Mouse (Mus musculus): ENCODE measurements around the gene Tmem220.
A peak's percentile ranks its signal among the peaks of the same experiment; 100 is the strongest.
"Not testable (repeated sequence)": the region's sequence is repeated elsewhere in the genome, so short reads cannot be mapped to it uniquely, and the experiment has no call there.

The Tmem220 gene

DNA sequence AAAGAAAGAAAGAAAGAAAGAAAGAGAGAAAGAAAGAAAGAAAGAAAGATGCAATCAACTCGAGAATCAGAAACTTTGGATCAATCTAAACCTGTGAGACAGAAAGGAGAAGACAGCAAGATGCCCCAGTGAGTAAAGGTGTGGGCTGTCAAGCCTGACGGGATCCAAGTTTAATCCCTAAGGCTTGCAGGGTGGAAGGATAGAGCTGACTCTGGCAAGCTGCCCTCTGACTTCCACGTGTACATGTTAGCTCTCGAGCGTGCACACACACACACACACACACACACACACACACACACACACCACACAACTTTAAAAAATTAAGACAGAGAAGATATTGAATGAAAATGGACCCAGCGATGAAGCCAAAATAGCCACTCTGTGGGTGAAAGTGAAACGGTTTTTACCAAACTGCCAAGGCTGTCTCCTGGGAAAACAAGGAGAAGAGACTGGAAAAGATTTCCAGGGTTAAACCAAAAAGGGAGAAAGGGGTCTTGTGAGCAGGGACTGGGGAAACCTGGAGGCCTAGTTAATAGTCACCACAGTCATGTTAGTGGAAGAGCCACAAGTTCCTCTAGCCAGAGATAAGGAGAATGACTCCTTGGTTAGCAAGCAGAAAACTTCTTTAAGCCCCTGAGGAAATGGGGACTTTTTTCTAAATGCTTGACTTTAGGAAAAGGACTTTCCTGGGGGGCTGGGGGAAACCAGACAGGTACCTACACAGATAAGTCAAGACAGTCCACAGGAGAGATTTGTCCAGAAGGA is 5.1 kb upstream of the Tmem220 start:
- DNase-seq, result no peak

DNA sequence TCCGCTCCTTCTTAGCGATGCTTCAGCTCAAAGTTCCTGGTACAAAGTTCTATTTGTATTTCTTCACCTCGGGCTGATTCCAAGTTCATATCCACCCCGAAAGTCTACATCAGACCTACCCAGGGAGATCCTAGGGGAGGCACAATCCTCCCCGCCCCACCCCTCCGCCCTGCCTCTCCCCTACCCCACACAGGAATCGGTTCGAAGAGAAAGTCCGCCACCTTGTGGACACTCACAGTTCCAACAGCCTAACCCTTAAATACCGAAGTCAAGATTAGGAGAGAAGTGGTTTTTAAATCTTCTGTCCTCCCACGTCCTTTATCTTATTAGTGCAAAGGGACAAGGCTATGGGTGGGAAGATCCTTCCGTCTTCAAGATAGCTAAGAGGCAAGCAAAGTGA is 4.0 kb upstream of the Tmem220 start:
- peak; percentile 57 for DNase-seq

DNA sequence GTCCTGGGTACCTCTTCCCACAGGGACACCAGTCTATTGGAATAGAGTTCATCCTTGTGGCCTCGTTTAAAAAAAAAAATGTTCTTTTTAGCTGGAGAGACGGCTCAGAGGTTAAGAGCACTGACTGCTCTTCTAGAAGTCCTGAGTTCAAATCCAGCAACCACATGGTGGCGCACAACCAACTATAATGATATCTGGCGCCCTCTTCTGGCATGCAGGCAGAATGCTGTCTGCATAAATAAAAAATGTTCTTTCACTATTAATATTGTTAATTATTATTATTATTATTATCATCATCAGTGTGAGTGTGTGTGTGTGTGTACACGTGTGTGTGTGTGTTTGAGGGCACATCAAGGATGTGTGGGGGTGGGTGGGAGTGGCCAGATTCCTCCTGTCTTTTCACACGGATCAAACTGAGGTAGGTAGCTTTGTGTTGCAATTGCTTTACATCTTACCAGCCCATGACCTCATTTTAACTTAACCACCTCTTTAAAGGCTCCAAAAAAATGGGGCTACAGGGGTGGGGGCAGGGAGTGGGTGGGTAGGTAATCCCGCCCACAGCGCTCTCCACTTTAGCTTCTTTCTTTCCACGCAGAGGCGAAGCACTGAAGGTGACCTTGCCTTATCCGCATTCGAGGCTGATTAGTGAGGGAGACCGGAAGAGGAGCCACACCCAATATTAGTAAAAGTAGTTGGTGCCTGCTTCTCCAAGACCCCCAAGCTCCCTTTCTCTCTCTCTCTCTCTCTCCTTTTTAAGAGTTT is 2.4 kb upstream of the Tmem220 start:
- no peak for DNase-seq

DNA sequence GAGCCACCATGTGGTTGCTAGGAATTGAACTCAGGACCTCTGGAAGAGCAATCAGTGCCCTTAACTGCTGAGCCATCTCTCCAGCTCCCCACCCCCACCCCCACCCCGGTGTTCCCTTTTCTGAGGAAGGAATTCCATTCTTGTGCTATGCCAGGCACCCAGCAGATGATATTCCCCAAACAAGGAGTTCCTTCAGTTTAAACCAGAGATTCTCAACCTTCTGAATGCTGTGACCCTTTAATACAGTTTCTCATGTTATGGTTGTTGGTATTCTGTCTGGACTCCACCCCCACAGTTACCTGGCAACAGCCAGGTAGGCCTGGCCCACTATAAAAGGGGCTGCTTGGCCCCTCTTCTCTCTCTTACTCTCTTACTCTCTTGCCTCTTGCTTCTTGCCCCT is 1.8 kb upstream of the Tmem220 start:
- DNase-seq, result not testable (repeated sequence)

DNA sequence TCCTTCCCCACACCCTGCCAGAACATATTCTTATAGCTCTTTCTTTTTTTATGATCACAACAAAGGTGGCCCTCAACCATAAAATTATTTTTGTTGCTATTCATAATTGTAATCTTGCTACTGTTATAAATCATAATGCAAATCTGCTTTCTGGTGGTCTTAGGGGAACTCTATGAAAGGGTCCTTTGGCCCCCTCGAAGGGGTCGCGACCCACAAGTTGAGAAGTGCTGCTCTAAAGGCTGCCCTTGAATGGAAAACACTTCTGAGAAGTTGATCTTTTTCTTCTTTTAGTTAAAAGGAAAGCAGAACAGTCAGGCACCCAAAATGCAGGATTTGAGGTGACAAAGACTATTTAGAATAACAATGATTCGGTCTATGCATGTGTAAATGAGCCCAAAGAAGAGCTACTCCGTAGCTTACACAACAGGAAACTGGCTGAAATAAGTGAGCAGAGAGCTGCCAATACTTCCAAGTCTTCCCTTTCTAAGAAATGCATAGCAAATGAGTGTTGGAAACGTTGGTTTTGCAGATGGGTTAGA is 1.1 kb upstream of the Tmem220 start:
- DNase-seq, result no peak

DNA sequence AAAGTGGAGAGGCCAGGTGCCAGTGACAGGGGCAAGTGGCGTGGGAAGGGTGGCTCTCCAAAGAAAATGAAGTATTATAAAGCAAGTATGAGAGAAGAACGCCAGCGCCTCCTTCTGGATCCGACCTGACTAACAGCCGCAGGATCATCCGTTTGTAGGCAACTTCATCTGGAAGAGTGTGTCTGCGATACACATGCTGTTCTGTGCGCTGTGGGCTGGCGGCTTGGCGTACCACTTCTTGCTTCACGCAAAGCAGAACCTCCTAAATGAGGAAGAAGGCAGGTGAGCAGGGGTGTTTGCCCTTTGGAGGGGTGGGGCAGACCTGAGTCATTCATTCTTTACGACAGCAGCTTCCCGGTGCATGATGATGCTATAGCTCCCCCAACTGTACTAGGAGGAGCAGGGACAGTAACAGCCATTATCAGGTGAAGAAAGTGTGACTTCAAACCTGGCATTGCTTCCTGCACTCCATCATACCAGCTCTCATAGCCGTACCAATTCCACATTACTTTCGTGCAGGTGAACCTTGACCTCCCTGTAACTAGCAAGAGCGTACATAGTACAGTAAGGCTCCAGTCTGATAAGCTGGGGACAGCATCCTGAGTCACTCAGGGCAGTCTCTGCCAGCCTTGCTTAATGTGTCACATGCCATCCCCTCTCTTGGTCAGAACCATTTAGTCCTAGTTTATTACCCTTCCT is 6.1 kb downstream of the Tmem220 start:
- DNase-seq, result no peak

DNA sequence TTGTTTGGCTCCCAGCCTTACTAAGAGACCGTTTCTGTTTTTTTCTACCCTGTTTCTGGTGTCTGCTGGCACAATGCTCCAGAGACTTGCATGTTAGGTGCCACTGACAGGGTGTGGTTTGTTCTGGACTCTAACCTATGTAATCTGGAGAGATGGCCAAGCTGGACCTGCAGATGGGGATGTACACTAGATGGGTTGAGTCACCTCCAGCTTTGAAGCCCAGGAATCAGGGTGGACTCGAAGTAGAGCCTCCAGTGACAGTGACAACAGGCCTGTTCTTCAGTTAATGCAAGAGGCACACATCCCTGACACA is 6.6 kb downstream of the Tmem220 start:
- DNase-seq, result no peak

DNA sequence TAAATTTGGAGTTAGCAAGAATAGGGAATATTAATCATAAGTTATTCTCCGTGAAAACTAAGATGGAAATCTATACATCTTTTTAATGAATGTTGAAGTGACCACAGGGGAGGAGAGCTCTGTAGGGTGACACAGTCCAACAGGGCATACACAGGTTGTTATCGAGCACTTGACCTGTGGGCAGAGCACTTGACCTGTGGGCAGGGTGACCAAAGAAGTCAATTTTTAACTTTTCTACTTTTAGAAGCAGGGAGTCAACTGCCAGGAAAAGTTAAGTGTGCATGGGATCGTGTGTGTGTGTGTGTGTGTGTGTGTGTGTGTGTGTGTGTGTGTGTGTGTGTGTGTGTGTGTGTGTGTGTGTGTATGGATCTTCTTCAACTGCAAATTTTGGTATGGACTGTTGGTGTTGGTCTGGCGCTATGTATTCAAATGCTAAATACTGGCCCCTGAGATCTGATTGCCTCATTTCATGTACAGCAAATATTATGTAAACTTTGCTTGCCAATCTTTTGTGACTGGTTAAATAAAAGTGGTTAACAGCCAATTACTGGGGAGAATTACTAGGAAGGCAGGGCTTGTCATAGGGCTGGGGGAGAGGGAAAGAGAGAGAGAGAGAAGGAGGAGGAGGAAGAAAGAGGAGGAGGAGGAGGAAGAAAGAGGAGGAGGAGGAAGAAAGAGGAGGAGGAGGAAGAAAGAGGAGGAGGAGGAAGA is 10.0 kb downstream of the Tmem220 start:
- no peak for DNase-seq

DNA sequence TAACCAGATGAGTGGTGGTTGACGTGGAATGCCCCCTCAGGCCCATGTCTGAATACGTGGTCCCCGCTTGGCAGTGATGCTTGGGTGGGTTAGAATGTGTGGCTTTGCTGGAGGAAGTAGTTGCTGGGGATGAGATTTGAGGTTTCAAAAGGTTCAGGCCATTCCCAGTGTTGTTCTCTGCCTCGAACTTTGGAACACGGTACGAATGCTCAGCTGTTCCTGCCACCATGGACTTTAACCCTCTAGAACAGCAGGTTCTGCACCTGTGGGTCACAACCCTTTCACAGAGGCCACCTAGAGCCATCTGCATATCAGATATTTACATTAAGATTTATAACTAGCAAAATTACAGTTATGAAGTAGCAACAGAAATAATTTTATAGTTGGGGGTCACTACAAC is 11.3 kb downstream of the Tmem220 start:
- DNase-seq, result no peak

DNA sequence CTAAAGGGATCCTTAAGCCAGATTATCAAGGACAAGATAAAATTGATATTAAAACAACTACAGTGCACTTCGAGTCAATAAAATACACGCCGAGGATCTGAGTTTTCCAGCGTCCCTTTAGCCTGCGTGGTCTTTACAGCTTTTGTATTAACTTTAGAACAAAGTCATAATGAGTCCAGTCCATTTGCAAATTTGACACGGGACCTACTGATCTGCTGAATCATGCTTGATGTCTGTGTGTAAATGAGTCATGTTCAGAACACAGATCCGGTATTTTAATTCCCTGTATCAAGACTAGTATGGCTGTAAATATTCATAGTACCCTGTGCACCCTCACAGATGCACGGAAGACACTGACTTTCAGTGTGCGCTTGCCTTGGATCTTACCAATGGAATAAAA is 11.9 kb downstream of the Tmem220 start:
- DNase-seq, result no peak

DNA sequence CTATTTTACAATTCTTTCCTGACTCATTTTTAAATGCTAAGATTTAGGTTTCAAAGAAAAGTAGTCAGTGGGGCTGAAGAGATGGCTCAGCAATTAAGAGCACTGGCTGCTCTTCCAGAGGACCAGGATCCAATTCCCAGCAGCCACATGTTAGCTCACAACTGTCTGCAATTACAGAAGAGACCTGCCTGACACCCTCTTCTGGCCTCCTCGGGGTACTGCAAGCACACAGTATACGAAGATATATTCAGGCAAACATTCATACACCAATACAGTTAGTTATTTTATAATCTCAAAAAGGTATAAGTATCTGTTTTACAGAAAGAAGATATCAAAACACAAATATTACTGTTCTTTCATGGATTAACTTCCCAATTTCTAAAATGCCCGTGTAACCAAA is 14.8 kb downstream of the Tmem220 start:
- DNase-seq, result no peak

DNA sequence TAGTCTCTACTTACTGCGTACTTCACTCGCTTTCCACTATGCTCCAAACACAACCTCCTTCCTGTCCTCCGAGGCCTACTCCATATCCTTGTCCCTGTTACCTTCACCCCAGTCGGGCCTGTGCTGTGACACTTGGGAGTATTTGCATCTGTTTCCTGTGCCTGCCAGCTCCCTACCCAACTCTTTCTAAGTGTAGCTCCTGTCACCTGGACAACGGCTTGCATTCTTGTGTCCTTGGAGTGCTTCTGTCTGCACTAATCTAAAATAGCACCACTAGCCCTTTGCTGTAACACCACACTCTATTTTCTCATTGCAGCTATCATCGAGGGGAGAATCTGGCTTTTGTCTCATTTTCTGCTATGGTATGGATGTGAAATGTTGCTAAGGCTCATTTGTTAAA is 15.5 kb downstream of the Tmem220 start:
- no peak for DNase-seq

DNA sequence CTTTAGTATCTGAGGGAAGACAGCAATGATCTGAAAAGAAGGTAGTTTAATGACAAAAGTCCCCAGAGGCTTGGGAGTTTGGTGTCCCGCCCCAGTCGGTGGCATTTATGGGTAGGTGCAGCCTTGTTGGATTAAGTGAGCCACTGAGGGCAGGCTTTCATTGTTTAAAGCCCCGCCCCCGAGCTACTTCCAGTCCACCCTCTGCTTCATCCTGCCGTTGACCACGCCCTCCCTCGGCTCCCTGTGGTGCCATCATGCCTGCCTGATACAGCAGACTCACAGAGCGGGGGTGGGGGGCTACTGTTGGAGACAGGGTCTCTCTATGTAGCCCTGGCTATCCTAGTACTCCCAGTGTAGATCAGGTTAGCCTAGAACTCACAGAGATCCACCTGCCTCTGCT is 18.1 kb downstream of the Tmem220 start:
- no peak for DNase-seq

DNA sequence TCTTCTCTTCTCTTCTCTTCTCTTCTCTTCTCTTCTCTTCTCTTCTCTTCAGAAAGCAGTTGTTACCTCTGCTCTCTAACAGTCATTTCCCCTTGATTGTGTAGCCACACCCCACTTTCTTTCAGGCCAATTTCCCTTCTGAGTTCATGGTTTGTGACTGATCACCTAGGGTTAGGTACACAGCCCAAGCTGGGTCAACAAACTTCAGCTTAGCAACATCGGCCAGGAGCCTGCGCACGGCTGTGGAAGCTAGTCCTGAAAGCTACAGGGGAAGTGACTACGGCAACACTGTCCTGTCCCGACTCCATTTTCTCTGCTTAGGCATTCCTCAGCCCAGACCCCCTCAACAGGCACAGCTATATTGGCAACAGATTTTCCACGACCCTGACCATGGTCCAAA is 20.0 kb downstream of the Tmem220 start:
- DNase-seq, result no peak

DNA sequence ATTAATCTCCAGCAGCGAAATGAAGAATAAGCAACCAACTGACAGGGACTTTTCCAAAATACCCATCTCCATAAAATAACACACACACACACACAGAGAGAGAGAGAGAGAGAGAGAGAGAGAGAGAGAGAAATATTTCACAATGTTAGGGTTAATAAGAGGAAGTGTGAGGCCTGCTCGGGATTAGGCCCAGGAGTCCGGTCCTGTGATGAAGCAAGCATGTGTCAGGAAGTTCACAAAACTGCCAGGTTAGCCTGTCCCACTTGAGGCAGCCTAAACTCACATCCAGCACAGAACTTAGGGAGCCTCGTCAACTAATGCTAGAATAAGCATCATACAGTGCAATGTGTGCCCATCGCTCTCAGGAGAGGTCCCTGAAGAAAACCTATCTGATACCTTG is 22.2 kb downstream of the Tmem220 start:
- no peak for DNase-seq

DNA sequence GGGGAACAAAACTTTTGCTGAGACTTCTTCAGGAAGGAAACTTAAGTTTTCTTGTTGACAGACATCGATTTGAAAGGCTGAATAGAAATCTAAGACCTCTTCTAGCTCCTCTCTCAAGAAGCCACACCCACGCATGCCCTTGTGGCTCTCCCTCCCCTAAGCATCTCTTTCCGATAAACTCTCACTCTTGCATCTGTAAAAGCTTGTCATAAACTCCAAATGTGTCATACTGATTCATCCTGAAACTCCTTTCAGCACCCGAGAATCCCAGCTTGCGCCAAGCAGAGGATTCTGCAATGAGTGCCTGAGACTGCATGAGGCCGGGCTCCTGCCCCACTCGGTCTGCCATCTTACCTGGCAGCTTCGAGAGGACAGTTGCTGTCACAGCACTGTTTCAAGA is 23.5 kb downstream of the Tmem220 start:
- no peak for DNase-seq

DNA sequence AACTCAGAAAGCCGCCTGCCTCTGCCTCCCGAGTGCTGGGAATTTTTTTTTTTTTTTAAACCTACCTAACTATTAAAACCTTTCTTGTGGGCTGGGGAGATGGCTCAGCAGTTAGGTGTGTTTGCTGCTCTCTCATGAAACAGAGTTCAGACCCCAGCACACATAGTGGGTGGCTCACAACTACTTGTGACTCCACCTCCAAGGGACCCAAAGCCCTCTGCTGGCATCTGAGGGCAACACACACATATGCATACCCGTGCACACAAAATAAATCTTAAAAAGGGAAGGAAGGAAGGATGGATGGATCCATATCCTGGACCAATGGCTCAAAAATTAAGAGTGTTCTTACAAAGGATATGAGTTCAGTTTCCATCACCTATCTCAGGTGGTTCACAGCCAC is 24.3 kb downstream of the Tmem220 start:
- DNase-seq, result no peak

DNA sequence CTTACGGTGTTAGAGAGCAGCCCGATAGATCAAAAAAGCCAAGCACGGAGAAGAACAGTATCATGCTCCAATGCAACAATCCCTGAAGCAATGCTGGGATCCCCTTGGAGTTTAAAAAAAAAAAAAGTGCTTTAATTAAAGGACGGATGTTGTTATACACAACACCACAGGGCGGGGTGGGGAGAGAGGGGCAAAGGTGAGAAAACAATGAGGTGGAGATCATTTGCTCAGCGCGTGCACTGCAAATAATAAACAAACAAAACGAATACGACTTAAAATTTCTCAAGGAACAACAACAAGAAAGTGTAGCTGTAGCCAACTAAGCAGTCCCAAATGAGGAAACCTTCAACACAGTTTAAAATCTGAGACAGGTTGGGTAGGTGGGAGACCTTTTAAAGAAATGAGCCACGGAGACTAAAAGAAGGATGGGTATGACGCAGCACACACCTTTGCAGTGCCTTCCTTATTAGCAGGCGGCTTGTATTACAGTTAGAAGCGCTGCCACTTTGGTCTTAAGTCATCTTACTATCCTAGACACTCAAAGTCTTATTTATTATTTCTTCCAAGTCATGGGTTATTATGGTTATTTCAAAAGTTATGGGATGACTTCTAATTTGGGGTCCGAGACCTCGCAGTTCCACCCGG is 26.8 kb downstream of the Tmem220 start:
- no peak for DNase-seq

DNA sequence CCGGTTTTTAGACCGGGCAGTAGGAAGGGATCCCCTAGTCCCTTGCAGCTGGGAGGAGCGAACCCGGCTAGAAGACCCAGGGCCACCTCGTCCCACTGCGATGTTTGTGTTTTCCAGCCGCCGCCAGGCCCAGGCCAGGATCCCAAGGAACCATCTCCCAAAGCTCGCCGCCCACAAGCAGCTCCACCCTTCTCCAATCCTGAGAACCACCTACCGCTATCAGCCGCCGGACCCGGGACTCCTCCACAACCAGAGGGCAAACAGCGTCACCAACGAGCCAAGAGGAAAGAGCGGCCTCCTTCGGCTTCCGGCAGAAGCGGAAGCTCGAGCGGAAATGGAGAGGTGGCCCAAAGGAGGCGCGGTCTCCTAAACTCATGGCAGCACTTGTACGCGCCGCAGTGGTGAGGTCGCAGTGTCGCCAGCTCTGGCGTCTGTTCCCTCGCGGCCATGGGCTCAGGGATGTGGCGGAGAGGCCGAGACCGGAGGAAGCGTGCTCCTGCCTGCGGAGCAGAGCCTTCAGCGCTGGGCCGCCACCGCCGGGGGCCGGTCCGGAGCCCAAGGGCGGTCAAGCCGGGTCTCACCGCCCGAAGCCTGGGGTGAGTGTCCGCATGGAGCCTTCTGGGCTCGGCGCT is 27.5 kb downstream of the Tmem220 start, which contains the start of the genes Adprm and Sco1:
Gene Adprm, minus strand, starts transcription at position 274 of the 632 bp plus-strand sequence.
Gene Sco1, plus strand, starts transcription at position 350 of the 632 bp plus-strand sequence.
- DNase-seq, result peak; percentile 79

DNA sequence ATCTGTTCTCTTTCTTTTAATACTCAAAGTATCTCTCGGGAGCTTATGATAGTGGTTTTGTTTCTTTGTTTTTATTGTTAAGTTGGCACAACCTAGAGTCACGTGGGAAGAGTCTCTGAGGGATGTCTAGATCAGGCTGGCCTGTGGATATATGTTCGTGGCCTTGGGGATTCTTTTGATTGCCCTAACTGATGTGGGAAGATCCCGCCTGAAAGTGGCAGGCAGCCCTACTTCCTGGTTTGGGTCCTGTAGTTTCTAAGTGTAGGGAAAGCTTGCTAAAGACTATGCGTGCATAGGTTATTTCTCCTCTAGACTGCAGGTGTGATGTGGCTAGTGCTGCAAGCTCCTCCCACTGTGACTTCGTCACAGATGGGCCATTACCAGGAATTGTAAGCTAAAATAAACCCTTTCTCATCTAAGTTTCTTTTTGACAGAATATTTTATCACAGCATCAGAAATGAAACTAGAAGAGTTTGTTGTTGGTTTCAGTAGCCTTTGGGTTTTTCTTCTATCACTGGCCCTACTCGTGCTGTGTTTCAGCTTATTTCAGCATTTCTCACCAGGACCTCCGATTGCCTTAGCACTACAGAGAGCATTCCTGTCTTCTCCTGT is 29.9 kb downstream of the Tmem220 start:
- DNase-seq, result no peak

DNA sequence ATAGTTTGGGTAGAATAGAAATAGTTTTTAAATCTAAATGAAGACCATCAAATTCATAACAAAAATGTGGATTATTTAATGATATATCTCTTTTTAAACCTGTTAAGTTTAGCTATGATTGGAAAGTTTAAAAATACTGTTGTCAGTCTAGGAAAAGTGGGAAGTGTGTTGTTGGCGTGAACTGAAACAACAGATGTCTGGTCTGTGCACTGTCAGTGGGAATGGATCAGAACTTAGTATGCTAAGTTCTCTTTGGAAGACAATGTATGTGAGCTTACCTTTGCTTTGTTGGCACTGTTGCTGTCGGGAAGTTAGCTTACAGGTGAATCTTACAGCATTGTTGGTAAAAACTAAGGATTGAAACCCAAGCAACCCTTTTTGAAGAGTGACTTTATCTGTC is 36.4 kb downstream of the Tmem220 start:
- no peak for DNase-seq

DNA sequence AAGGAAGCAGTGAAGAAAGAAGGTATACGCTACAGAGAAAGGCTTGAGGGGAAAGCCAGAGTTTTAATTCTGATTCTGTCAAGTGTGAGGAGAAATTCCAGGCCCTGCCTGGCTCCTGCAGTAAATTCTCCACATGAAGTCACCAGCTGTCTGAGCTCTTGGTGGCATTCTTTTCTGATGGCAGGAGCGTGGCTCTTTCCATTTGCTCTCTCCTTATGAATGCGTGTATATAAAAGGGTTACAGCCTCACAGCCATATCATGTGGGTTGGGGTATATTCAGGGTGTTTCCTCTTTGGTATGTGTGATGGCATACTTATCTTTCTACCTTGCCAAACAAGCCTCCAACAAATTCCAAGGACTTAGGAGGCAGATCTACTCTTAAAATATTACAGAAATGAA is 37.8 kb downstream of the Tmem220 start:
- DNase-seq, result no peak
